Mouse (Mus musculus) bone marrow, adult 2 months (tissue): ENCODE measurements at regions not wholly inside any gene's neighbourhood (a gene's known extent, or its start where the extent isn't known, plus 50 kb on each side); places are given as distances from the start of the nearest gene placed in this dataset.

Experiments
- H3K27ac ChIP-seq: fragments of 200-500 bp; 2 replicates; pipeline ENCODE4 v1.5.1; 2012; ENCODE audit warnings: low read depth, mild to moderate bottlenecking, control low read depth, inconsistent platforms, low read length; ENCODE audit not compliant: control insufficient read depth, poor library complexity, insufficient read depth
- H3K4me1 ChIP-seq: fragments of 200-500 bp; 2 replicates; pipeline ENCODE4 v1.6.1; 2011; ENCODE audit warnings: low read length; ENCODE audit not compliant: control insufficient read depth, insufficient read depth
- H3K4me3 ChIP-seq: fragments of 200-500 bp; replicated peaks from 2 replicates; pipeline ENCODE3; 2011; ENCODE audit warnings: mild to moderate bottlenecking, low read depth, low read length, control low read depth; ENCODE audit not compliant: control insufficient read depth
- CTCF ChIP-seq: fragments of 200-500 bp; IDR thresholded peaks from 2 replicates; pipeline ENCODE4 v1.5.1; 2011; ENCODE audit warnings: low read length, control low read depth; ENCODE audit not compliant: control insufficient read depth, insufficient read depth
- POLR2A ChIP-seq: fragments of 200-500 bp; IDR thresholded peaks from 2 replicates; pipeline ENCODE4 v1.6.1; 2011; ENCODE audit warnings: low read depth, mild to moderate bottlenecking, control low read depth, low read length, borderline replicate concordance; ENCODE audit not compliant: control insufficient read depth
- WGBS: fragments of 180-500 bp; shearing (Covaris S2); methylation state at CpG from one replicate; pipeline ENCODE4 v1.1.7; 2018; 5-methylcytosine and 5-hydroxymethylcytosine counted together

DNA sequence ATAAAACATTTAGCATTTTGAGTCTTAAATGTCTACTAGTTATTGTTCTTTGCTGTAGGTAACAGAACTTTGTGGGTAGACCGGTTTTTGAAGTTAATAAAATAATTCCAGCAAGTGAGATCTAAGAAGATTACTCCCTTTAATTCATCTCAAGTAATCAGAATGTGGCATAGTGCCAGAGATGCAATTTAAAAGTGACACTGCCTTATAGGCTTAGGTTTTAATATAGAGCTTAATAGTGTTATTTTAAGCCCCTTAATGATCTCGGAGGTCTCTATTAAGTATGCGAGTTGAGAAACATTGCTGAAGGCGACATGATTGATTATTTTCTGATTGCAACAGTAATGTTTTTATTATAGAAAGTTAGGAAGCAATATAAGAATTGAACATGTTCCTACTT is 78.3 kb downstream of the Ccdc71l start:
- no peak overlapping the region for H3K27ac ChIP-seq
- TF ChIP-seq CTCF = no peak
- no peak for TF ChIP-seq POLR2A
- 81% methylated on average over 4 of the region's 4 CpGs for WGBS
- H3K4me3 ChIP-seq = no peak overlapping the region
- no peaks in the 10 kb centered on the region for H3K4me1 ChIP-seq

DNA sequence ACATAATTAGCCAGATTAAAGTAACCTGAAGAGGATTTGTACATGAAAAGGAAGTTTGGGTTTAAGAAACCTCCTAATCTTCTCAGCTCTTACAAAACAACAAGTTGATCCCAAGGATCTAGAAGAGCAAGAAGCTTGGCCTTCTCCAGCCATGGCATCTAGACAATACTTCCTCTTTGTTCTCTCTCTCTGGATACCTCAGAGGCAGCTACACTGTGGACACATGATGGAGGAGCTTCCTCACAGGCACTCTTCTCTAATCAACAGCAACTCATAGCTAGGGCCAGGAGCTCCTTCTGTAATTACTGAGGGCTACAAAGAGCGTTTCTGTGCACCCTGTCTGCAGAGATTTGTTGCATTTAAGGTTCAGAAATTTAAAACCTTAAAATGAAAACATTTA is 79.9 kb downstream of the Ccdc71l start:
- no peak for TF ChIP-seq CTCF
- no peak for TF ChIP-seq POLR2A
- Histone ChIP-seq H3K4me3 (no peak overlapping the region), H3K27ac (no peak overlapping the region), H3K4me1 (no peaks in the 10 kb centered on the region)
- WGBS = 73% methylated on average over 1 of the region's 1 CpGs

DNA sequence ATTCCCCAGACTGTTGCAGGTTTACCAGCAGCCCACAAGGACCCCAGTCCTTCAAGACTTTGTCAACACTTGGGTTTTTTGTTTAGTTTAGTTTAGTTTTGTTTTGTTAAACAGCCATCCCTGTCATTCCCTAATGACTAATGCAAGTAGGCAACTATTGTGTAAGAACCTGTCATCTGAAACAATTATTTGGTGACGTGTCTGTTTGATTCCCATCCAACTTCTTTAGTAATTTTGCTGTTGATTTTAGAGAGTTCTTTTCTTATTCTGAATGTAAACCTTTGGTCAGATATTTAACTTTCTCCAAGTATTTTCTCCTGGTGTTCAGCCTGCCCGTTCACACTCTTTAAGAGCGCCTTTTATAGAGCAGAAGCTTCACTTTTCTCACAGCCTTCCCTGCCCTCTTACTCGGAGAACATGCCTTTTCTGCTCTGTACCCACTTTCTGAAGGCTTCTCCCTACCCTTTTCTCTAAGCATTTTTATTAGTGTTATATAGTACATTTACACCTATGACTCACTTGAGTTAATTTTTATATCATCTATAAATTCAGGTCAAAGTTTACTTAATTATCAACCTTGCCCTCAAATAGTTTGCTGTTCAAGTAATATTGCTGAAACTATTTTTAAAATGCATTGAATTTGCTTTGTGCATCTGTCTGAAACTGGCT is 82.0 kb downstream of the Ccdc71l start:
- H3K4me1 ChIP-seq = no peaks in the 10 kb centered on the region
- no peak overlapping the region for H3K27ac ChIP-seq
- no peak overlapping the region for H3K4me3 ChIP-seq
- 68% methylated on average over 4 of the region's 4 CpGs for WGBS
- TF ChIP-seq POLR2A (no peak), CTCF (no peak)

DNA sequence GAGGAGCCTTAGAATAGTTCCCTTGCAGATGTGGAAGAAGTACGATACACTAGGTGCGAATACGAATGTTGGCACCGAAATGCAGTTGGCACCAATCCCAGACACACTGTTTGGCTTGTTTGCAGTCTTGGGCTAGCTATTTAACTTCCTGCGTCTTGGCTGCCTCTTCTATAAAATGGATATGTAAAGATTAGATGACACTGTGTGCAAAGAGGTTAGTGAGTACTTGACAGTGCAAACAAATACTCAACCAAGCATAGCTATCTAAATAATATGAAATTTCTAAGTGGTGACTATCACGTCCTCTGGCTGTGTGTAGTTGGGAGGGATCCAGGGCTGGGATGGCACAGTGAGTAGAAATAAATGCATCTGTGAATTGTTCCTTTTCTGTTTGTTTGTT is 86.9 kb downstream of the Ccdc71l start:
- 56% methylated on average over 6 of the region's 6 CpGs for WGBS
- no peak overlapping the region for H3K27ac ChIP-seq
- no peak overlapping the region for H3K4me3 ChIP-seq
- H3K4me1 ChIP-seq = no peaks in the 10 kb centered on the region
- no peak for TF ChIP-seq POLR2A
- no peak for TF ChIP-seq CTCF

DNA sequence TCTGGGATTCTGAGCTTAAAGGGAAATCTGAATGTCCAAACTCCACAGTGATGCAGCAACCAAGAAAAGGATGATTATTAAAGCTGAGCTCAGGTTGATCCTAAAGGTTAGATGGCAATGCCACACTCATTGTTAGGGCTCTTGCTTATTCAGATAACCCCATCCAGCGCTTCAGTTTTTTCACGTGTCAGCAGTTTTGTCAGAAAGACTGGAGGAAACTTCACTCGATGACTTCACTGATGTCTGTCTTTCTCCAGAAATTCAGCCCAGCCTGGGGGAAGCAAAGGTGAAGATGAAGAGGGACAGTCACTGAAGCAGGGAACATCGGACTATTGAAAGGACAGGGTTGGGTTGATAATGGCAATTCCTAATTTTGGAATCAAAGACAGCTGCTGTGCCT is 91.4 kb downstream of the Ccdc71l start:
- no peak for TF ChIP-seq POLR2A
- TF ChIP-seq CTCF = no peak
- no peak overlapping the region for H3K27ac ChIP-seq
- no peak overlapping the region for H3K4me3 ChIP-seq
- 77% methylated on average over 4 of the region's 4 CpGs for WGBS
- no peaks in the 10 kb centered on the region for H3K4me1 ChIP-seq

DNA sequence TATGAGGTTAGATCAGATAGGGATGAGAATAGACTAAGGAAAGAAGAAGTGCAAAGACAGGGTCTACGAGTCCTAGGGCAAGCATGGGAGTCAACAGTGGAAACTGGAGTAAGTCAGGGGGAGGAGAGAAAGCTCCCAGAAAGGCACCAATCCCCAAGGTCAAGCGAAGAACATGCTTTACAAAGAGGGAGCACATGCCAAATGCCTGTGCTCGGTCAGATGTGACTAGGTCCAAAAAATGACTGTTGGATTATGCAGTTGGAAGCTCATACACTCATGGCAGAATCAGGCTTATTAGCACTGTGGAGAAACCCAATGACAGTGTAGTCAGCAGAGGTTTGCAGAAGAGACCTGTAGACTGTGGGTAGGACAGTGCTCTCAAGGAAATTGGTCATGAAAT is 100.9 kb downstream of the Ccdc71l start:
- H3K27ac ChIP-seq = no peak overlapping the region
- TF ChIP-seq POLR2A = no peak
- TF ChIP-seq CTCF = no peak
- H3K4me3 ChIP-seq = no peak overlapping the region
- 75% methylated on average over 3 of the region's 3 CpGs for WGBS
- H3K4me1 ChIP-seq = no peaks in the 10 kb centered on the region

DNA sequence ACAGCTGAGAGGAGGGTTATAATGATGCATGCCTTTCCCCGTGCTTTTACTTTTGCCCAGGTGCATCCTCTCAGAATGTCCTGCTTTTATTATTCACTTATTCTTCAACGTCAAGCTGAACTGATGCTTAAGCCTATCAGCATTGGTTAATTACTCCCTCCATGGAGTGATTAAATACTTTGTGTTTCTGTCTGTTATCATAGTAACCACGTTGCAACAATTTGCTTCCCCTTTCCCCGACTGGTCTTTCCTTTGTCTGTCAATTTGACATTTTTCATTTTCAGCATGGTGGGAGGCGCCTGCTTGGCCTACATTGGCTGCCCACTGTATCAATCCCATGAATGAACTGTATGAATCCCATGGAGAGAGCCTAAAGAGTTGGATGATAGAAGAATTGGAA is 101.8 kb downstream of the Ccdc71l start:
- no peak overlapping the region for H3K27ac ChIP-seq
- 16% methylated on average over 5 of the region's 5 CpGs for WGBS
- H3K4me3 ChIP-seq = no peak overlapping the region
- H3K4me1 ChIP-seq = no peaks in the 10 kb centered on the region
- TF ChIP-seq POLR2A (no peak), CTCF (no peak)

DNA sequence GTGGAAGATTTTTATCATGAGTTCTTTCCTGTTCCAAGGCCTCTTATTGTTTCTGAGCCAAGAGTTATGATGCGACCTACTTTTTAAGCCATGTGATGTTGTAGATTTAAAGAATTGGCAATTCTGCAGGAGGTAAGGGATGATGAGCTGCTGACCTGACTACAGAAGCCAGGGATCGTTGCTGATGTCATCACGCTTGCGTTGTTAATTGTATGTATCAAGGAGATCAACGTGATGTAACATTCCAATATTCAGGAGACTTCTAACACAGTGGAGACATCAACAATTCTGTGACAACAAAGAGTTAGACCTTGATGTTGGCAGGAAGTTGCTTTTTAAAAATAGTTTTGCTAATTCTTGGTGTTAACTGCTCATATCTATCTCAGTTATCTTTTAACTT is 102.5 kb downstream of the Ccdc71l start:
- no peaks in the 10 kb centered on the region for H3K4me1 ChIP-seq
- TF ChIP-seq CTCF (no peak), POLR2A (no peak)
- no peak overlapping the region for H3K4me3 ChIP-seq
- WGBS = 73% methylated on average over 5 of the region's 5 CpGs
- H3K27ac ChIP-seq = no peak overlapping the region

DNA sequence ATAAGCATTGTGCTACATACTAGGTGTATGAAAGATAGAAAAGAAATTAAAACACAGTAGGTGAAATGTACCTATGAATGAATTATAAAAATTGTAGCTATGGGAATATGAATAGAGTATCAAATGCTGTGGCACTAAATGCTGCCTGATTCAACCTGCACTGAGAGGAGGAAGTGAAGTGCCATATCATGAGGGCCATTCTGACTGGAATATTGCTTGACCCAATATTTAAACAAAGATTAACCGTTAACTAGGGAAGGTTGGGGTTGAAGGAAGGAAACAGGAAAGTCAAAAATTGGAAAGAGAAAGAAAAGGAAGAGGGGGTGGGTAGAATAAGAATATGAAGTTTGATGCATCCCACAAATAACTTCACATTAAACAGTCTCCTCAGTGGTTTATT is 103.8 kb downstream of the Ccdc71l start:
- WGBS = 41% methylated on average over 1 of the region's 1 CpGs
- no peaks in the 10 kb centered on the region; the same call in 1 of the 2 replicates for H3K4me1 ChIP-seq
- H3K27ac ChIP-seq = no peak overlapping the region
- H3K4me3 ChIP-seq = no peak overlapping the region
- TF ChIP-seq CTCF = no peak
- TF ChIP-seq POLR2A = no peak
